Mouse (Mus musculus) limb, embryonic 14.5 days (tissue): ENCODE results near the gene Timp2. TPM values are rescaled to one million over a fixed set of nuclear protein-coding genes. Genes with fewer than 3 reads are reported as not detected.

Experiments
- ATAC-seq: fragments of 200-750 bp; cut with Nextera tagmentation; 2 replicates; pipeline ENCODE4 v1.8.0; 2017; ENCODE audit warnings: low read depth, moderate number of reproducible peaks, moderate TSS enrichment; ENCODE audit not compliant: low FRiP score
- DNase-seq: peaks from one replicate; pipeline ENCODE4 v3.0.0-alpha.2; 2015; ENCODE audit warnings: low spot score
- H3K27ac ChIP-seq: fragments of 300-500 bp; sonication (generic); replicated peaks from 2 replicates; pipeline ENCODE4 v1.5.1; 2014; ENCODE audit warnings: low read depth, mild to moderate bottlenecking, low read length, moderate library complexity, mixed read lengths
- H3K27me3 ChIP-seq: fragments of 300-500 bp; sonication (generic); 2 replicates; pipeline ENCODE4 v1.6.1; 2014; ENCODE audit warnings: low read length, mixed read lengths; ENCODE audit not compliant: control insufficient read depth, insufficient read depth
- H3K36me3 ChIP-seq: fragments of 300-500 bp; sonication (generic); 2 replicates; pipeline ENCODE4 v1.6.1; 2014; ENCODE audit warnings: mild to moderate bottlenecking, low read length, moderate library complexity, mixed read lengths; ENCODE audit not compliant: control insufficient read depth, insufficient read depth
- H3K4me1 ChIP-seq: fragments of 300-500 bp; sonication (generic); 2 replicates; pipeline ENCODE4 v1.6.1; 2014; ENCODE audit warnings: antibody characterized with exemption, low read length, mixed read lengths; ENCODE audit not compliant: control insufficient read depth, insufficient read depth
- H3K4me2 ChIP-seq: fragments of 300-500 bp; sonication (generic); replicated peaks from 2 replicates; pipeline ENCODE4 v1.6.1; 2014; ENCODE audit warnings: low read depth, mild to moderate bottlenecking, low read length, moderate library complexity; ENCODE audit not compliant: severe bottlenecking
- H3K4me3 ChIP-seq: fragments of 300-500 bp; sonication (generic); replicated peaks from 2 replicates; pipeline ENCODE4 v1.5.1; 2014; ENCODE audit warnings: low read length
- H3K9ac ChIP-seq: fragments of 300-500 bp; sonication (generic); 2 replicates; pipeline ENCODE4 v1.6.1; 2014; ENCODE audit warnings: mild to moderate bottlenecking, low read depth, low read length, moderate library complexity; ENCODE audit not compliant: severe bottlenecking
- H3K9me3 ChIP-seq: fragments of 300-500 bp; sonication (generic); 2 replicates; pipeline ENCODE4 v1.6.1; 2016; ENCODE audit warnings: low read length; ENCODE audit not compliant: control insufficient read depth
- POLR2A ChIP-seq: fragments of 200-500 bp; IDR thresholded peaks from 2 replicates; pipeline ENCODE4 v1.8.0; 2012; ENCODE audit warnings: inconsistent platforms, mild to moderate bottlenecking, moderate library complexity, borderline replicate concordance; ENCODE audit not compliant: insufficient read depth, insufficient read length; ENCODE audit errors: extremely low read depth
- WGBS: fragments of 180-500 bp; shearing (Covaris S2); extraction: QIAGEN DNeasy Blood & Tissue Kit; methylation state at CpG from one replicate; pipeline ENCODE4 v1.1.7; 2014; 5-methylcytosine and 5-hydroxymethylcytosine counted together
- polyA plus RNA-seq, 2 experiments: library from polyadenylated mRNA; depleted of rRNA in 1 of 2; stranded (reverse) in 1 of 2; unstranded in 1 of 2; fragments of >200 nt; fragmentation: Nextera tagmentation in 1 of 2; extraction: Ambion mirVana in 1 of 2; gene quantifications; 2 replicates each; pipeline versions ENCODE4 v1.2.1 to v1.2.3; 2012 to 2014

Timp2 gene
- polyA plus RNA-seq (2012; rRNA removed) (175 and 202 TPM in 2 replicates), polyA plus RNA-seq (2014; fragmentation: Nextera tagmentation; extraction: Ambion mirVana) (202 and 223 TPM in 2 replicates)

- DNase-seq, result no peak
- no peaks in the 10 kb centered on the region for H3K9me3 ChIP-seq
- H3K4me1 ChIP-seq, result peaks cover 32% of the 10 kb centered on the region
- no peak for ATAC-seq
- peak within 1 kb of the TSS; percentile 93 for H3K4me3 ChIP-seq
- H3K27ac ChIP-seq, result peak within 1 kb of the TSS; percentile 96
- TF ChIP-seq POLR2A, result no peak
- H3K27me3 ChIP-seq, result no peaks in the 10 kb centered on the region
- peaks cover 23% of the 10 kb centered on the region for H3K36me3 ChIP-seq
- WGBS, result 36% methylated on average over 6 of the region's 6 CpGs
- H3K4me2 ChIP-seq, result peak within 1 kb of the TSS; percentile 86
- peak within 1 kb of the TSS; percentile 98 for H3K9ac ChIP-seq
Observed at GRCm38 (mm10) chr11:118355640-118356039, at the start of gene Timp2. TSS of gene Timp2 (minus strand) at chr11:118355740.

GRCm38 (mm10) chr11:118405311-118405710, 49.8 kb upstream of the Timp2 start:
- Histone ChIP-seq H3K36me3 (peaks cover 43% of the 10 kb centered on the region), H3K9me3 (no peaks in the 10 kb centered on the region), H3K27me3 (no peaks in the 10 kb centered on the region), H3K27ac (no peak overlapping the region), H3K4me3 (no peak overlapping the region), H3K4me2 (no peak overlapping the region), H3K4me1 (peaks cover 20% of the 10 kb centered on the region), H3K9ac (no peak overlapping the region)
- no peak for TF ChIP-seq POLR2A
- DNase-seq (no peak), ATAC-seq (no peak)
- 90% methylated on average over 8 of the region's 8 CpGs for WGBS

- TF ChIP-seq POLR2A, result no peak
- Histone ChIP-seq H3K27me3 (no peaks in the 10 kb centered on the region), H3K4me1 (peaks cover 29% of the 10 kb centered on the region), H3K36me3 (peaks cover 34% of the 10 kb centered on the region), H3K27ac (no peak overlapping the region), H3K4me3 (no peak overlapping the region), H3K9ac (no peak overlapping the region), H3K4me2 (no peak overlapping the region), H3K9me3 (no peaks in the 10 kb centered on the region)
- no peak for ATAC-seq
- WGBS, result 70% methylated on average over 6 of the region's 6 CpGs
- no peak for DNase-seq
Observed at GRCm38 (mm10) chr11:118403951-118404899, 48.7 kb upstream of the Timp2 start.

- no peak overlapping the region for H3K4me2 ChIP-seq
- ATAC-seq, result no peak
- no peak overlapping the region for H3K9ac ChIP-seq
- no peak for DNase-seq
- WGBS, result 87% methylated on average over 2 of the region's 2 CpGs
- no peak overlapping the region for H3K27ac ChIP-seq
- H3K4me3 ChIP-seq, result no peak overlapping the region
- H3K27me3 ChIP-seq, result no peaks in the 10 kb centered on the region
- no peak for TF ChIP-seq POLR2A
- H3K9me3 ChIP-seq, result no peaks in the 10 kb centered on the region
- H3K4me1 ChIP-seq, result peaks cover 29% of the 10 kb centered on the region
- H3K36me3 ChIP-seq, result peaks cover 30% of the 10 kb centered on the region
Observed at GRCm38 (mm10) chr11:118403183-118403582, 47.6 kb upstream of the Timp2 start.

GRCm38 (mm10) chr11:118401760-118402280, 46.3 kb upstream of the Timp2 start, which contains the start of gene Lgals3bp:
TSS of gene Lgals3bp (minus strand) at chr11:118402092.
- Histone ChIP-seq H3K27me3 (no peaks in the 10 kb centered on the region), H3K27ac (peak within 1 kb of the TSS; percentile 71), H3K4me2 (peak within 1 kb of the TSS; percentile 3; the same call in 1 of the 2 replicates), H3K9ac (0 out of 2 replicates have a peak within 1 kb of the TSS, but pooled peaks have one; percentile 21), H3K36me3 (peaks cover 16% of the 10 kb centered on the region), H3K4me1 (peaks cover 29% of the 10 kb centered on the region), H3K9me3 (no peaks in the 10 kb centered on the region), H3K4me3 (no peak within 1 kb of the TSS)
- WGBS, result 32% methylated on average over 7 of the region's 7 CpGs
- peak; percentile 71; the same call in 1 of the 2 replicates for ATAC-seq
- TF ChIP-seq POLR2A, result no peak
- DNase-seq, result peak; percentile 75
